Mouse (Mus musculus): ENCODE results near the gene Nfix. TPM values are rescaled to one million over a fixed set of nuclear protein-coding genes. Genes with fewer than 3 reads are reported as not detected.

Nfix gene
- polyA plus RNA-seq, 1 experiment, result 98.5 TPM

- no peak overlapping the region for H3K27ac ChIP-seq (ENCODE audit: insufficient read depth, low read length)
- no peak overlapping the region for H3K4me3 ChIP-seq (replicated peaks; ENCODE audit: insufficient read depth, low read depth, low read length)
- WGBS, result 24% methylated on average over 10 of the region's 10 CpGs
- no peak for DNase-seq
- 0 out of 2 replicates have a peak, but pooled peaks cover 2% of the 10 kb centered on the region for H3K4me1 ChIP-seq (ENCODE audit: control insufficient read depth, insufficient read depth, low read length)
- H3K27me3 ChIP-seq (ENCODE audit: control insufficient read depth, insufficient read depth, low read length), result no peaks in the 10 kb centered on the region
- no peak for TF ChIP-seq POLR2A (IDR thresholded peaks at IDR 0.05; ENCODE audit: borderline replicate concordance, insufficient read depth, low read length)
- no peak for TF ChIP-seq CTCF (IDR thresholded peaks at IDR 0.05; ENCODE audit: borderline replicate concordance, insufficient read depth, low read depth, low read length)
Measured at GRCm38 (mm10) chr8:84656191-84656525, 144.0 kb downstream of the Nfix start.

DNA sequence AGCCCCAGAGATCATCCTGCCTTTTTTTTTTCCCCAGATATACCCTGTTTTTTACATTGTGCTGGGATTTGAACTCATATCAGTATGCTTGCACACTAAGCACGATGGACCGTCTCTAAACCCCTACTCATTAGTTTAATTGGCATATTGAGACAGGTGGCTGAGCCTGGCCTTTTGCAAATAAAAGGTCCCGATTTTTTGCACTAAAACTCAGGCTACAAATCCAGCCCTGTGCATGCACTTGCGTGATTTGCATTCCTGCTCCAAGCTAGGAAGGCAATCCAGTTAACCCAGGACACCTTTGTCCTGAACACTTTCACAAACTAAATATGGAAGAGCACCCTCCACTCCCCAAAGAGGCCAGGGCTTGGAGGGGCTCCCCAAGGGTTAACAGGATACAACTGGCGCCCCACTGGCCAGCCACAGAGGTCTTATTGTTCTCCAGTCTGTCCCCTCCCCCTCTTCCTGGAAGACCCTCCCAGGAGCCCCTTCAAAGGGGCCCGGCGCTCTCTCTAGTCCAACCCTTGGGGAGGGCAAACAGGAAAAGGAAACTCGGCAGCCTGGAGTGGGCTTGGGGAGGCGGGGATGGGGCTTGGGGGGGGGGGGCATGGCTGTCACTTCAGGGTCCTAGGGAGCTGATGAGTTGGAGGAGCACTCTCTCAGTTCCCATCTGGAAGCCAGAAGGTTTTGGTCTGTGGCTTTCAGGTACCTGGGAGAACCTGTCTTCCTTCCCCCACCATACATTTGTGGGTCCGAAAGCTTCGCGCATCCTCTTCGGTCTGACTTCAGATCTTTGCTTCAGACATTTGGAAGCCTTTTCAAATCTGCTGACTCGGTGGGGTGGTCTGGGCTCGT, 144.6 kb downstream of the Nfix start:
- Histone ChIP-seq H3K27me3 (ENCODE audit: control insufficient read depth, insufficient read depth, low read length) (no peaks in the 10 kb centered on the region), H3K27ac (ENCODE audit: insufficient read depth, low read length) (no peak overlapping the region), H3K4me3 (replicated peaks; ENCODE audit: insufficient read depth, low read depth, low read length) (no peak overlapping the region), H3K4me1 (ENCODE audit: control insufficient read depth, insufficient read depth, low read length) (0 out of 2 replicates have a peak, but pooled peaks cover 2% of the 10 kb centered on the region)
- WGBS, result 41% methylated on average over 15 of the region's 15 CpGs
- DNase-seq, result no peak
- TF ChIP-seq CTCF (IDR thresholded peaks at IDR 0.05; ENCODE audit: borderline replicate concordance, insufficient read depth, low read depth, low read length) (no peak), POLR2A (IDR thresholded peaks at IDR 0.05; ENCODE audit: borderline replicate concordance, insufficient read depth, low read length) (no peak)

DNA sequence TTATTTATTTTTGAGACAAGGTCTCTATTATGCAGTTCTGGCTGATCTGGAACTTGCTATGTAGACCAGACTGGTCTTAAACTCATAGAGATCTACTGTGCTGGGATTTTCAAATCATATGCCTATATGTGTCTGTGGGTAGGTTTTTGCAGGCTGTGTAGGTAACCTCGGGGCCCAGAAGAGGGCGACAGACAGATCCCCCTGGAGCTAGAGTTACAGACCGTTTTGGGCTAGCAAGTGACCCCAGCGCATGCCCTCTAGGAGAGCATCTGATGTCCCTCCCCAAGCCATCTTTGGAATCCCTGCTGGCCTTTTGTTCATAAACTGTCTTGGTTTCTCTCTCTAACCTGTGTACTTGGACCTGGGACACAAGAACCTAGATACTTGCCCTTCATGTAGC, 145.5 kb downstream of the Nfix start:
- WGBS, result 50% methylated on average over 4 of the region's 4 CpGs
- H3K27me3 ChIP-seq (ENCODE audit: control insufficient read depth, insufficient read depth, low read length), result no peaks in the 10 kb centered on the region
- DNase-seq, result no peak
- H3K27ac ChIP-seq (ENCODE audit: insufficient read depth, low read length), result no peak overlapping the region
- no peak overlapping the region for H3K4me3 ChIP-seq (replicated peaks; ENCODE audit: insufficient read depth, low read depth, low read length)
- no peak for TF ChIP-seq CTCF (IDR thresholded peaks at IDR 0.05; ENCODE audit: borderline replicate concordance, insufficient read depth, low read depth, low read length)
- TF ChIP-seq POLR2A (IDR thresholded peaks at IDR 0.05; ENCODE audit: borderline replicate concordance, insufficient read depth, low read length), result no peak
- 0 out of 2 replicates have a peak, but pooled peaks cover 2% of the 10 kb centered on the region for H3K4me1 ChIP-seq (ENCODE audit: control insufficient read depth, insufficient read depth, low read length)

GRCm38 (mm10) chr8:84653092-84653631, 147.0 kb downstream of the Nfix start:
- WGBS, result 60% methylated on average over 9 of the region's 9 CpGs
- Histone ChIP-seq H3K4me3 (replicated peaks; ENCODE audit: insufficient read depth, low read depth, low read length) (no peak overlapping the region), H3K27ac (ENCODE audit: insufficient read depth, low read length) (no peak overlapping the region), H3K4me1 (ENCODE audit: control insufficient read depth, insufficient read depth, low read length) (0 out of 2 replicates have a peak, but pooled peaks cover 2% of the 10 kb centered on the region), H3K27me3 (ENCODE audit: control insufficient read depth, insufficient read depth, low read length) (no peaks in the 10 kb centered on the region)
- DNase-seq, result no peak
- TF ChIP-seq POLR2A (IDR thresholded peaks at IDR 0.05; ENCODE audit: borderline replicate concordance, insufficient read depth, low read length) (no peak), CTCF (IDR thresholded peaks at IDR 0.05; ENCODE audit: borderline replicate concordance, insufficient read depth, low read depth, low read length) (no peak)

DNA sequence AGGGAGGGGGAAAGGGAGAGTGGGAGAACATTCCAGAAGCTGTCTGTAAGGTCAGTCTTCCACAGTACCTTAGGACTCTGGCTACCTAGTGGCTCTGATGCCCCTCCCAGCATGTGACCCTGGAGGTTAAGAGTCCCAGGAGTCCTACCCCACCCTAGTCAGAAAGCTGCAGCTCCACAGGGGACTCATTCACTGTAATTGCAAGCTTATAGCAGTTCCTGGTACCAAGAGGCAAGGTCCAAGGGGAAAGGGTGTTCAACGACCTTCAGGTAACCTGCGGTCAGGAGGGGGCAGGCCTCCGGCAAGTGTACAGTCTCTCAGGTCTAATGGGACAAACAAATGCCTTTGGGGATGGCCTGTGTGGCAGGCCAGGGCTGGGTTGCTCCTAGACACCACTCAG, 149.9 kb downstream of the Nfix start:
- peaks cover 3% of the 10 kb centered on the region; the same call in 1 of the 2 replicates for H3K4me1 ChIP-seq (ENCODE audit: control insufficient read depth, insufficient read depth, low read length)
- no peak for DNase-seq
- no peaks in the 10 kb centered on the region for H3K27me3 ChIP-seq (ENCODE audit: control insufficient read depth, insufficient read depth, low read length)
- TF ChIP-seq POLR2A (IDR thresholded peaks at IDR 0.05; ENCODE audit: borderline replicate concordance, insufficient read depth, low read length), result no peak
- TF ChIP-seq CTCF (IDR thresholded peaks at IDR 0.05; ENCODE audit: borderline replicate concordance, insufficient read depth, low read depth, low read length), result no peak
- H3K4me3 ChIP-seq (replicated peaks; ENCODE audit: insufficient read depth, low read depth, low read length), result no peak overlapping the region
- no peak overlapping the region for H3K27ac ChIP-seq (ENCODE audit: insufficient read depth, low read length)
- WGBS, result 52% methylated on average over 3 of the region's 3 CpGs

Other genes starting within 250 kb of the Nfix start
- gene Ier2, start 137.5 kb downstream of the Nfix start, polyA plus RNA-seq (2012; rRNA removed), result 13.9 and 15.1 TPM in 2 replicates
- gene Trmt1, start 114.0 kb downstream of the Nfix start, polyA plus RNA-seq (2012; rRNA removed), result 144 and 148 TPM in 2 replicates
- gene Nacc1, start 112.5 kb downstream of the Nfix start, polyA plus RNA-seq (2012; rRNA removed), result 91.0 and 93.9 TPM in 2 replicates
- gene Lyl1, start 98.9 kb downstream of the Nfix start, polyA plus RNA-seq (2012; rRNA removed), result 1.7 TPM in 2 replicates
- 0.27 and 0.33 TPM in 2 replicates for gene G430095P16Rik, start 77.3 kb downstream of the Nfix start, polyA plus RNA-seq (2012; rRNA removed)
- 16.1 and 16.2 TPM in 2 replicates for gene Dand5, start 22.5 kb upstream of the Nfix start, polyA plus RNA-seq (2012; rRNA removed)
- gene Gadd45gip1, start 31.2 kb upstream of the Nfix start, polyA plus RNA-seq (2012; rRNA removed), result 45.3 and 45.5 TPM in 2 replicates
- 117 and 120 TPM in 2 replicates for gene Rad23a, start 40.3 kb upstream of the Nfix start, polyA plus RNA-seq (2012; rRNA removed)
- gene Calr, start 46.6 kb upstream of the Nfix start, polyA plus RNA-seq (2012; rRNA removed), result 343 and 394 TPM in 2 replicates
- 69.9 and 72.0 TPM in 2 replicates for gene Farsa, start 56.6 kb upstream of the Nfix start, polyA plus RNA-seq (2012; rRNA removed)
- 6.0 and 7.5 TPM in 2 replicates for gene Syce2, start 71.8 kb upstream of the Nfix start, polyA plus RNA-seq (2012; rRNA removed)
- gene Gcdh, start 93.6 kb upstream of the Nfix start, polyA plus RNA-seq (2012; rRNA removed), result 88.2 and 95.2 TPM in 2 replicates
- gene Klf1, start 101.6 kb upstream of the Nfix start, polyA plus RNA-seq (2012; rRNA removed), result 0.31 and 0.41 TPM in 2 replicates
- 9.1 and 10.5 TPM in 2 replicates for gene Dnase2a, start 108.2 kb upstream of the Nfix start, polyA plus RNA-seq (2012; rRNA removed)
- 115 and 129 TPM in 2 replicates for gene Mast1, start 137.0 kb upstream of the Nfix start, polyA plus RNA-seq (2012; rRNA removed)
- gene Rtbdn, start 146.6 kb upstream of the Nfix start, polyA plus RNA-seq (2012; rRNA removed), result 6.8 and 7.9 TPM in 2 replicates
- gene Gm49661, start 169.1 kb upstream of the Nfix start, polyA plus RNA-seq (2012; rRNA removed), result not detected in 2 replicates
- gene Prdx2, start 169.2 kb upstream of the Nfix start, polyA plus RNA-seq (2012; rRNA removed), result 345 and 351 TPM in 2 replicates
- 58.7 and 61.5 TPM in 2 replicates for gene Rnaseh2a, start 169.4 kb upstream of the Nfix start, polyA plus RNA-seq (2012; rRNA removed)
- gene Junb, start 178.4 kb upstream of the Nfix start, polyA plus RNA-seq (2012; rRNA removed), result 12.8 and 13.5 TPM in 2 replicates
- gene Hook2, start 190.3 kb upstream of the Nfix start, polyA plus RNA-seq (2012; rRNA removed), result 14.1 and 14.2 TPM in 2 replicates
- gene Best2, start 214.2 kb upstream of the Nfix start, polyA plus RNA-seq (2012; rRNA removed), result 0.06 and 0.07 TPM in 2 replicates
- gene Asna1, start 224.9 kb upstream of the Nfix start, polyA plus RNA-seq (2012; rRNA removed), result 291 and 296 TPM in 2 replicates
- gene Trir, start 226.5 kb upstream of the Nfix start, polyA plus RNA-seq (2012; rRNA removed), result 138 and 150 TPM in 2 replicates
- gene Tnpo2, start 236.6 kb upstream of the Nfix start, polyA plus RNA-seq (2012; rRNA removed), result 92.0 and 97.9 TPM in 2 replicates

Measured in cerebellum, adult 2 months (tissue).